ENCODE assay signal across 12 mouse cellular contexts in genomic region chr12:8762667-8763066, GRCm38 (mm10). TPM values are rescaled to one million over a fixed set of nuclear protein-coding genes. Genes with fewer than 3 reads are reported as not detected.
DNase-seq lines count a peak whose midpoint lies in the region; ATAC-seq and TF ChIP-seq lines count a peak whose summit lies in the region.
"Had no signal": no experiment of that assay in that cellular context is flagged by ENCODE, and none has a peak within 500 bp of the region (broad histone marks: within the 10 kb centered on the region; RNA-seq: fewer than 3 reads in every experiment).

No protein-coding gene starts in this region.

- peaks cover 0 to 4% of the 10 kb centered on the region in 2 experiments for H3K36me3 ChIP-seq in CH12.LX (replicated peaks in 1 of 2; ENCODE audit: control insufficient read depth in 1 of 2, insufficient read depth in 1 of 2, low read length in 1 of 2)

- H3K4me1 ChIP-seq in CH12.LX (ENCODE audit: control insufficient read depth in 1 of 2, insufficient read depth in 2 of 2), result no peaks in the 10 kb centered on the region
- no peaks in the 10 kb centered on the region for H3K4me1 ChIP-seq in embryonic fibroblast, embryonic 13.5 days (ENCODE audit: control insufficient read depth, insufficient read depth, low read length)
- H3K4me1 ChIP-seq: hindbrain, embryonic 12.5 days had no signal

- no peak overlapping the region for H3K4me2 ChIP-seq in CH12.LX (ENCODE audit: insufficient read depth, low read depth, poor library complexity, severe bottlenecking)
- H3K4me2 ChIP-seq: hindbrain, embryonic 12.5 days; limb, embryonic 12.5 days had no signal

- no peak overlapping the region for H3K4me3 ChIP-seq in layer of hippocampus, adult 2 months
- H3K4me3 ChIP-seq in CH12.LX (replicated peaks in 1 of 3; ENCODE audit: low read depth in 2 of 3, low read length in 2 of 3, poor library complexity in 1 of 3), result no peak overlapping the region
- H3K4me3 ChIP-seq in embryonic fibroblast, embryonic 13.5 days (ENCODE audit: insufficient read depth, low read length), result no peak overlapping the region
- H3K4me3 ChIP-seq: hindbrain, embryonic 12.5 days; limb, embryonic 12.5 days had no signal

- TF ChIP-seq EP300 in CH12.LX (IDR thresholded peaks at IDR 0.05; ENCODE audit: low read length), result no peak

- no peak for TF ChIP-seq POLR2A in CH12.LX (IDR thresholded peaks at IDR 0.05; ENCODE audit: low read depth, low read length)
- TF ChIP-seq POLR2A in embryonic fibroblast, embryonic 13.5 days (IDR thresholded peaks at IDR 0.05; ENCODE audit: low read depth, low read length), result no peak

- intact Hi-C loops in gastrocnemius, postnatal 36 days (cut with DNase I), result loop anchor here (5.0 kb wide), 1 partner anchor 120 kb away; no protein-coding TSS in a partner anchor

- peaks cover 4% of the 10 kb centered on the region for H3K9me3 ChIP-seq in CH12.LX (replicated peaks; ENCODE audit: low read length)
- H3K9me3 ChIP-seq: hindbrain, embryonic 12.5 days had no signal

- TF ChIP-seq RAD21 in CH12.LX (IDR thresholded peaks at IDR 0.05; ENCODE audit: low read depth, low read length), result peak; percentile 78

- H3K9ac ChIP-seq in CH12.LX (ENCODE audit: insufficient read depth, low read depth), result no peak overlapping the region
- H3K9ac ChIP-seq: hindbrain, embryonic 12.5 days; limb, embryonic 12.5 days had no signal

- no peak for ATAC-seq in cerebellum, adult (ENCODE audit: insufficient number of reproducible peaks, low FRiP score, low TSS enrichment)
- ATAC-seq: forebrain, embryonic 14.5 days had no signal

- dilution Hi-C loops in CH12.LX (cut with MboI; ENCODE audit: extremely low pct_ligation_motif_present, extremely low pct_unique_long_range_greater_than_20kb, low sequenced_read_pairs), result no loop called here

- H3K27ac ChIP-seq in layer of hippocampus, adult 2 months, result no peak overlapping the region
- H3K27ac ChIP-seq in CH12.LX (ENCODE audit: insufficient read depth, low read depth), result no peak overlapping the region
- H3K27ac ChIP-seq in embryonic fibroblast, embryonic 13.5 days (ENCODE audit: insufficient read depth, low read length), result no peak overlapping the region
- H3K27ac ChIP-seq: hindbrain, embryonic 12.5 days; limb, embryonic 12.5 days had no signal

- DNase-seq in cerebellum, adult 9-11 months, result peak; percentile 1
- no peak for DNase-seq in layer of hippocampus, adult 2 months (ENCODE audit: low spot score in 2 of 2)
- no peak for DNase-seq in layer of hippocampus, postnatal 25 days (ENCODE audit: extremely low spot score in 1 of 2, low spot score in 1 of 2)
- DNase-seq in CH12.LX (ENCODE audit: extremely low read depth), result peak; percentile 33
- DNase-seq in gastrocnemius, postnatal 36 days, result no peak
- no peak for DNase-seq in layer of hippocampus, adult 9-11 months
- DNase-seq: right cerebral cortex, postnatal 14 days had no signal

- in situ Hi-C loops in CH12.LX (cut with MboI; ENCODE audit: low pct_ligation_motif_present, low pct_unique_long_range_greater_than_20kb, low sequenced_read_pairs), result no loop called here

- H3K27me3 ChIP-seq in CH12.LX (replicated peaks), result no peaks in the 10 kb centered on the region
- H3K27me3 ChIP-seq: hindbrain, embryonic 12.5 days; limb, embryonic 12.5 days had no signal

- H3K79me2 ChIP-seq in CH12.LX (replicated peaks; ENCODE audit: control insufficient read depth, extremely low read depth, insufficient read depth, poor library complexity, severe bottlenecking), result no peaks in the 10 kb centered on the region

- peak; percentile 66 for TF ChIP-seq CTCF in layer of hippocampus, adult 2 months (conservative IDR thresholded peaks at IDR 0.05)
- TF ChIP-seq CTCF in CH12.LX (conservative IDR thresholded peaks at IDR 0.05 in 1 of 2, IDR thresholded peaks at IDR 0.05 in 1 of 2; ENCODE audit: low read depth in 2 of 2, low read length in 2 of 2), result peak; percentile 48 to 76; a peak in 3 of 4 replicates
- TF ChIP-seq CTCF in embryonic fibroblast, embryonic 13.5 days (IDR thresholded peaks at IDR 0.05; ENCODE audit: borderline replicate concordance, insufficient read depth, low read length), result peak; percentile 42; the same call in 1 of the 2 replicates

TF ChIP-seq in CH12.LX, 34 proteins besides CTCF, POLR2A, EP300 and RAD21:
- no peak for TF ChIP-seq UBTF (IDR thresholded peaks at IDR 0.05; ENCODE audit: low read depth, low read length)
- TF ChIP-seq SMC3 (IDR thresholded peaks at IDR 0.05; ENCODE audit: low read depth, low read length), result peak; percentile 54

RNA-seq across cellular contexts. Expression of gene Sdc1, which starts 8.5 kb away (rescaled TPM):
- total RNA-seq in layer of hippocampus, adult 2 months (2021), result under 1 TPM; 0.69 to 0.93 TPM
- total RNA-seq in layer of hippocampus, postnatal 25 days (2021), result 1 to 10 TPM; 1.3 to 1.8 TPM
- total RNA-seq in CH12.LX (2012; rRNA removed) (5.3 and 8.1 TPM in 2 replicates), CH12.LX (2014; rRNA removed) (2.6 and 3.0 TPM in 2 replicates)
- 1.7 and 2.1 TPM in 2 replicates for polyA plus RNA-seq in CH12.LX (2012; ENCODE audit: insufficient read length, low read depth)
- polyA plus RNA-seq in embryonic fibroblast, embryonic 13.5 days (2011; ENCODE audit: insufficient read length, low read depth, missing spikeins), result 136 and 140 TPM in 2 replicates
- 1 to 10 TPM; 2.7 to 3.3 TPM for total RNA-seq in gastrocnemius, postnatal 36 days (2021)

Comparison
In these comparisons a context has a peak if more than half of its experiments do, and no peak if none do; other contexts are left out.
1. DNase-seq: peak in cerebellum, adult 9-11 months (single experiment) and CH12.LX (single experiment); none in layer of hippocampus, adult 2 months (0 of 2), layer of hippocampus, postnatal 25 days (0 of 2), gastrocnemius, postnatal 36 days (0 of 2) and layer of hippocampus, adult 9-11 months (single experiment).
2. Peak in every context shown above with its lines, with median percentiles within 50 percentile points of each other: CTCF ChIP-seq.